Mouse (Mus musculus) embryo, embryonic 11.5 days (tissue): Measurements from ENCODE around the gene Acyp1.

Experiments used
- DNase-seq: peaks from one replicate; pipeline ENCODE4 v3.0.0-alpha.2; 2012; ENCODE audit warnings: low read depth, low spot score

The Acyp1 gene

DNA sequence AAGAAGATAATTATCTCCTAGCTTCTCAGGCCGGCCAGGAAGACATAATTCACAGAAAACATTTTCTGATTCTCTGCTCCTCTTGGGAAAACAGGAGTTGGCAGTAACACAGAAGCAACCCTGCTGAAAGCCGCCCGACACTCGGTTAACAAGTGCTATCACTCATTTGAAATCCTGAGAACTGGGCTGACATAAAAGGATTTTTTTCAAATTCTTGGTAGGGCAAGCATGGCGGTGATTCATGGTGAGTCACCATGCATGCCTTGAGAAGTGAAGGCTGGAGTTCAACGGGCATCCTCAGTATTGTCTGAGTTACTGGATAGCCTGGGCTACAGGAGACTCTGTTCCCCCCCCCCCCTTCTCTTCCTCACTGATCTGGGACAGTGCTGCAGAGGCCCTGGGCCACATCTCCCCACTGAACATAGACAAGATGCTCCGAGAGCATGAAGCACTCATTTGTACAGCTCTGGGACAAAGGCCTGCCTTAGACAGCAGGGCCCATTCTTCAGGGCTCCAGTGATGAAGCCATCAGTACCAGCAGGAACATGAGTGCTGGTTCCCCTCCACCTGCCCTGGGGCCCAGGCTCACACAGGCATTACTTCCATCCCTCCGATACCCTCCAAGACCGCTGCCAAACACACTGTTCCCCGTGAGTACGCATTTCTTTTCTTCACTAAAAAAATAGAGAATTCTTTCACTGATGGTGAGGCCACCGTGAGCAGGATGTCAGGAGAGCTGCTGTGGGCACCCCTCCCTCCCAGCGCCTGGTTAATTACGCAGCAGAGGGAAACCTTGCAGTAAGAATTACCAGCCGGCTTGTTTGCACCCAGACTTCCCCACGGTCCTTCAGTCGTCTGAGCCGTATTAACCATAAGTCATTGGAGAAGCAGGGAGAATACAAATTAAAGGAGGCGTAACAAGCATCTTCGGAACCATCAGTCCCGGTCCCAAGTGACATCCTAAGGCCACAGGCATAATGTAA, 54.6 kb downstream of the Acyp1 start:
- no peak for DNase-seq

DNA sequence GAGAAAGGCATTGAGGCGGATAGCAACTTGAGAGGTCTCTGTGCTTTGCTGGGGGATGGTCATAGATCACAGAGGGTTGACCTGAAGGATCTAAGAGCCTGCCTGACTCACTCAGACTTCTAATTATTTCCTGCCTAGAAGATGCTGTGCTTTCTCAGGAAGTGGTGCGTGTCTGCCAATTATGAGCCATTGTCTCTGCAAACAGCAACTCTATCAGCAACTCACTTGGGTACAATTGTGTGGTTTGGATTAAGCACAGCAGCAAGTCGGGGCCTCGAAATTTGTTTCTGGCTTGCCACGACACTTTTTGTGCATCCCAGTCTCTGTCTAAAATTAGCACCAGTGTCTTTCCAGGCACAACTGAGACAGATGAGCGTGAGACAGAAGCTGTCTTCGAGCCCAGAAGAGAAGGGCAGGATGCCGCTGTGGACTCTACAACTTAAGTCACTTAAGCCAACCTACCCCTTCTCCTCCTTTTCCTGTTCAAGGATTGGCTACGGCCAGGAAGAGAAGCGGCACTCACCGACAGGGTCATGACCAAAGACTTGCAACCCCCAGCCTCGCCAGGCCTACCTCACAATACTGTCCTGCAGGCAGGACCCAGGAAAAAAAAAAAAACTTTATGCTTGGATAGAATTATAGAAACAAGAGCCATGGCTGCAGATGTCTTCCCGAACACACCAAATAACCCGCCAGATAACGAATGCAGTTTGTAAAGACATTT, 60.2 kb downstream of the Acyp1 start:
- DNase-seq, result no peak

DNA sequence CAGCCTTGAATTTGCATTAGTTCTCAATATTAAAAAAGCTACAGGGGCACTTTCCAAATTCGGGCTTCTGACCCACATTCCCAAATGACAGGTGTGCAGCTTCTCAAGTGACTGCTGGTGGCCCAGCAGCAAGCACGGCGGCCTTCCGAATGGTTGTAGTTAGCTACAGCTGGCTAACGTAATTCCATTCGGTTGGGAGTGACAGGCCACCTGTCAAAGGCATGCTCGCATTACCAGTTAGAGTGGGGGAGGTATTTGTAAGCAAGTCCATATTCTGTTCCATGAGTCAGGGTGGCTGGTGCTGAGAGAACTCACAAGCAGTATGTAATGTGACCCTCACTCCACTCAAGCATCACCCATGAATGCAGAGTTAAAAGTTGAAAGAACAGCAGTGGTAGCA, 61.0 kb downstream of the Acyp1 start:
- no peak for DNase-seq
